Mouse (Mus musculus): ENCODE data around the gene Lgals12. TPM values are rescaled to one million over a fixed set of nuclear protein-coding genes. Genes with fewer than 3 reads are reported as not detected.

Gene Lgals12
- polyA plus RNA-seq, 1 experiment, result not detected

GRCm38 (mm10) chr19:7548924-7549323 lies 58.1 kb downstream of the Lgals12 start:
- H3K4me1 ChIP-seq (ENCODE audit: control insufficient read depth, insufficient read depth, low read length), result no peaks in the 10 kb centered on the region
- H3K4me3 ChIP-seq (replicated peaks; ENCODE audit: control insufficient read depth, low read depth, low read length), result no peak overlapping the region
- TF ChIP-seq POLR2A (IDR thresholded peaks at IDR 0.05; ENCODE audit: borderline replicate concordance, control insufficient read depth, low read depth, low read length), result no peak
- TF ChIP-seq CTCF (IDR thresholded peaks at IDR 0.05; ENCODE audit: control insufficient read depth, insufficient read depth, low read length), result no peak
- 86% methylated on average over 3 of the region's 3 CpGs for whole genome bisulfite sequencing
- H3K27ac ChIP-seq (ENCODE audit: control insufficient read depth, insufficient read depth, low read depth, low read length, poor library complexity), result no peak overlapping the region

Other genes with a start within 250 kb of the Lgals12 start
- gene Spindoc, start 224.2 kb downstream of the Lgals12 start, polyA plus RNA-seq (2011; ENCODE audit: insufficient read depth, insufficient read length, low replicate concordance, missing spikeins), result 13.6 and 35.3 TPM in 2 replicates
- 8.5 and 12.2 TPM in 2 replicates for gene 2700081O15Rik, start 189.6 kb downstream of the Lgals12 start, polyA plus RNA-seq (2011; ENCODE audit: insufficient read depth, insufficient read length, low replicate concordance, missing spikeins)
- 53.1 and 78.4 TPM in 2 replicates for gene Rtn3, start 123.9 kb downstream of the Lgals12 start, polyA plus RNA-seq (2011; ENCODE audit: insufficient read depth, insufficient read length, low replicate concordance, missing spikeins)
- 15.1 and 16.3 TPM in 2 replicates for gene Atl3, start 113.2 kb downstream of the Lgals12 start, polyA plus RNA-seq (2011; ENCODE audit: insufficient read depth, insufficient read length, low replicate concordance, missing spikeins)
- 23.4 and 49.5 TPM in 2 replicates for gene Pla2g16, start 49.7 kb downstream of the Lgals12 start, polyA plus RNA-seq (2011; ENCODE audit: insufficient read depth, insufficient read length, low replicate concordance, missing spikeins)
- 0.95 TPM in 1 of 2 replicates, not detected in the other for gene Hrasls5, start 5.3 kb upstream of the Lgals12 start, polyA plus RNA-seq (2011; ENCODE audit: insufficient read depth, insufficient read length, low replicate concordance, missing spikeins)
- gene Slc22a19, start 104.1 kb upstream of the Lgals12 start, polyA plus RNA-seq (2011; ENCODE audit: insufficient read depth, insufficient read length, low replicate concordance, missing spikeins), result 0.42 TPM in 1 of 2 replicates, not detected in the other
- not detected in 2 replicates for gene Slc22a26, start 195.5 kb upstream of the Lgals12 start, polyA plus RNA-seq (2011; ENCODE audit: insufficient read depth, insufficient read length, low replicate concordance, missing spikeins)